Mouse (Mus musculus): Measurements from ENCODE around the gene Nek10. TPM values are rescaled to one million over a fixed set of nuclear protein-coding genes. Genes with fewer than 3 reads are reported as not detected.

The Nek10 gene
- polyA plus RNA-seq, 1 experiment: not detected

DNA sequence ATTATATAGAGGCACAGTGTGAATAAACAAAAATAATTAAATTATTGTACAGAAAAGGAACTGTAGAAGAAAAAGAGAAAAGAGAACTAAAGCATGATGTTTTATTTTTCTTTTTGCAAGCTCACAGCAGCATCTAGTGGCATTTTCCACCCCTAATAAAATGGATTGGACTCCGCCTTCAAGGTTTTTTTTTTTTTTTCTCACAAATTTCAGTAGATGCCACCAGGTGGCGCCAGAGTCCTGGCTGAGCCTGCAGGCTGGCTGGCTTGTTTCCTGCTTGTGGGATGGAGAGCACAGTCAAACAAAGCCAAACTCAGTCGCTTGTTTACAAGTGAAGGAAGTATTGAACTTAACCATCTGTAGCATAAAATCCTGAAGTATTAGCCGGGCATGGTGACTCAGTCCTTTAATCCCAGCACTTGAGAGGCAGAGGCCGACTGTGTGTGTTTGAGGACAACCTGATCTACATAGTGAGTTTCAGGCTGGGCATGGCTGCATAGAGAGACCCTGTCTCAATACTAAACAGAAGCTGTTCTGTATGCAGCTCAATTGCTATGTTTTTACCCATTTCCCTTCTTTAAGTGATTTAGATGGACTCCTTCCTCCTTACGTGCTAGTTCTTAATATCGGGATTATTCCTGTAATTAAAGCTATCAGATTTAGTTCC lies 60.6 kb downstream of the Nek10 start:
- Histone ChIP-seq H3K27me3 (ENCODE audit: control insufficient read depth) (no peaks in the 10 kb centered on the region), H3K4me1 (ENCODE audit: control insufficient read depth) (no peaks in the 10 kb centered on the region), H3K9me3 (ENCODE audit: control insufficient read depth, low read length) (no peaks in the 10 kb centered on the region), H3K36me3 (ENCODE audit: control insufficient read depth) (no peaks in the 10 kb centered on the region), H3K4me3 (replicated peaks) (no peak overlapping the region)
- TF ChIP-seq GATA1 (IDR thresholded peaks at IDR 0.05; ENCODE audit: low read length): no peak
- TF ChIP-seq TAL1 (IDR thresholded peaks at IDR 0.05; ENCODE audit: low read length): no peak

- no peaks in the 10 kb centered on the region for H3K4me1 ChIP-seq (ENCODE audit: control insufficient read depth)
- no peaks in the 10 kb centered on the region for H3K9me3 ChIP-seq (ENCODE audit: control insufficient read depth, low read length)
- TF ChIP-seq GATA1 (IDR thresholded peaks at IDR 0.05; ENCODE audit: low read length) (no peak), TAL1 (IDR thresholded peaks at IDR 0.05; ENCODE audit: low read length) (no peak)
- H3K4me3 ChIP-seq (replicated peaks): no peak overlapping the region
- H3K27me3 ChIP-seq (ENCODE audit: control insufficient read depth): no peaks in the 10 kb centered on the region
- no peaks in the 10 kb centered on the region for H3K36me3 ChIP-seq (ENCODE audit: control insufficient read depth)
Measured at GRCm38 (mm10) chr14:14869239-14869638, 66.0 kb downstream of the Nek10 start.

GRCm38 (mm10) chr14:14870059-14870458 lies 66.8 kb downstream of the Nek10 start:
- no peak for TF ChIP-seq GATA1 (IDR thresholded peaks at IDR 0.05; ENCODE audit: low read length)
- TF ChIP-seq TAL1 (IDR thresholded peaks at IDR 0.05; ENCODE audit: low read length): no peak
- no peaks in the 10 kb centered on the region for H3K27me3 ChIP-seq (ENCODE audit: control insufficient read depth)
- no peaks in the 10 kb centered on the region for H3K4me1 ChIP-seq (ENCODE audit: control insufficient read depth)
- no peak overlapping the region for H3K4me3 ChIP-seq (replicated peaks)
- H3K9me3 ChIP-seq (ENCODE audit: control insufficient read depth, low read length): no peaks in the 10 kb centered on the region
- H3K36me3 ChIP-seq (ENCODE audit: control insufficient read depth): no peaks in the 10 kb centered on the region

GRCm38 (mm10) chr14:14870463-14870862 lies 67.2 kb downstream of the Nek10 start:
- TF ChIP-seq GATA1 (IDR thresholded peaks at IDR 0.05; ENCODE audit: low read length): no peak
- TF ChIP-seq TAL1 (IDR thresholded peaks at IDR 0.05; ENCODE audit: low read length): no peak
- H3K27me3 ChIP-seq (ENCODE audit: control insufficient read depth): no peaks in the 10 kb centered on the region
- H3K4me1 ChIP-seq (ENCODE audit: control insufficient read depth): no peaks in the 10 kb centered on the region
- no peak overlapping the region for H3K4me3 ChIP-seq (replicated peaks)
- no peaks in the 10 kb centered on the region for H3K36me3 ChIP-seq (ENCODE audit: control insufficient read depth)
- no peaks in the 10 kb centered on the region for H3K9me3 ChIP-seq (ENCODE audit: control insufficient read depth, low read length)

DNA sequence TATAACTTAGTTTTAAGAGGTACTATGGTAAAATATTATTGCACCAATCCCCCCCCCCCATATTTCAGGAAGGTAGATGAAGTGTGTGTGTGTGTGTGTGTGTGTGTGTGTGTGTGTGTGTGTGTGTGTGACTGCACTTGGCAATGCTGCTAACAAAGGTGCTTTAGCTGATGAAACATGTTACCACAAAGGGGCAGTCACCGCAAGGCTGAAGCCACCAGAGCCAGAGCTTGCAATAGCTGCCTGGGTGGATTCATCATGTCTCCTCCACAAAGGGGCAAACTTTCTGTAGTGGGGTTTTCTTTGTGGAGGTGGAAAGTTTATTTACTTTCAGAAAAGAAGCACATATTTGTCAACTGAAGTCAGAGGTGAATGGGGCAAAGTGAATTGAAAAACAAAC lies 67.9 kb downstream of the Nek10 start:
- no peaks in the 10 kb centered on the region for H3K4me1 ChIP-seq (ENCODE audit: control insufficient read depth)
- no peak overlapping the region for H3K4me3 ChIP-seq (replicated peaks)
- no peaks in the 10 kb centered on the region for H3K9me3 ChIP-seq (ENCODE audit: control insufficient read depth, low read length)
- no peaks in the 10 kb centered on the region for H3K27me3 ChIP-seq (ENCODE audit: control insufficient read depth)
- H3K36me3 ChIP-seq (ENCODE audit: control insufficient read depth): no peaks in the 10 kb centered on the region
- no peak for TF ChIP-seq GATA1 (IDR thresholded peaks at IDR 0.05; ENCODE audit: low read length)
- TF ChIP-seq TAL1 (IDR thresholded peaks at IDR 0.05; ENCODE audit: low read length): no peak

DNA sequence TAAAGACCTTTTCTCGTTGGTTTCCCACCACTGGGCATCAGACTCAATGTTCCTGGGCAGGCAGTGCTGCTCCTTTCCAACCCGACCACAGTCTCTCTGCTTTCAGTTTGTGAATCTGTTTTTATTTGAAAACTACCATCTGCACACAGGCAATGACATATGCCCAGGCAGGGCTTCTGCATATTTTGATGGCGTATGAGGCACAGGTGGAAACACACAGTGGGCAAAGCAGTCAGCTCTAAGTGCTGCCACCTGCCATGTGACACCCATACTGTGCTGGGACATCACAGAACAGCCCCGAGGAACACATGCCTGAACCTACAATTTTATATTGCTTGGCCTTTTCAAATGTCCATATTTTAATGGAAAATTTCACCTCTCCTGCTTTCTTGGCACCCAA lies 68.5 kb downstream of the Nek10 start:
- Histone ChIP-seq H3K4me3 (replicated peaks) (no peak overlapping the region), H3K27me3 (ENCODE audit: control insufficient read depth) (no peaks in the 10 kb centered on the region), H3K4me1 (ENCODE audit: control insufficient read depth) (no peaks in the 10 kb centered on the region), H3K36me3 (ENCODE audit: control insufficient read depth) (no peaks in the 10 kb centered on the region), H3K9me3 (ENCODE audit: control insufficient read depth, low read length) (no peaks in the 10 kb centered on the region)
- TF ChIP-seq TAL1 (IDR thresholded peaks at IDR 0.05; ENCODE audit: low read length) (no peak), GATA1 (IDR thresholded peaks at IDR 0.05; ENCODE audit: low read length) (no peak)

DNA sequence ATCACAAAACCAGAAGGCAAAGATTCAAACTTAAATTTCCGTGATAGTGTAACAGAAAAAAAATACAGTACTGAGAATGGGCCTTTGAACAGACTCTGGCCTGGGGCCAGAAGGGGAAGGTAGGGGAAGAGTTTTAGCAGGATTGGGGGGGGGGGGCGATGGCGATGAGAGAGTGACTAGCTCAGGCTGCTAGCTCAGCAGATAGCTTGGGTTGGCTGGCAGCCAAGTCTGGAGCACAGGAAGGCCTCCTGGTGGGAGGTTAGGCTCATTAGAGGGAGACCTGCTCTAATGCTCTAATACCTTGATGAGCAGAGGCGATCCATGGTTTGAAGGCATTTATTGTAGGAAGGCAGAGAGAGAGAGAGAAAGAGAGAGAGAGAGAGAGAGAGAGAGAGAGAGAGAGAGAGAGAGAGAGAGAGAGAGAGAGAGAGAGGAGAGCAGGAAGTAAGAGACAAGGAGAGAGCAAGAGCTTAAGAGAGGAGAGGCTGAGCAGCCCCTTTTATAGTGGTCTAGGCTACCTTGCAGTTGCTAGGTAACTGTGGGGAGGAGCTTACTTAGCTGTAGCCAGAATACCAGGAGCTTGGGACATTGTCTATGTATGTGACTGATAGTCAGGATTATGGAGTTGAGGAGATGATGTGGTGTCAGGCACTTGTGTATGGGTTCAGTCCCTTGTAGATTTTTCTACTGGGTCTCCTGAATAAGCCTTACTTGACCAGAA lies 90.9 kb downstream of the Nek10 start:
- Histone ChIP-seq H3K9me3 (ENCODE audit: control insufficient read depth, low read length) (no peaks in the 10 kb centered on the region), H3K4me3 (replicated peaks) (no peak overlapping the region), H3K4me1 (ENCODE audit: control insufficient read depth) (no peaks in the 10 kb centered on the region), H3K27me3 (ENCODE audit: control insufficient read depth) (no peaks in the 10 kb centered on the region), H3K36me3 (ENCODE audit: control insufficient read depth) (no peaks in the 10 kb centered on the region)
- TF ChIP-seq TAL1 (IDR thresholded peaks at IDR 0.05; ENCODE audit: low read length): no peak
- TF ChIP-seq GATA1 (IDR thresholded peaks at IDR 0.05; ENCODE audit: low read length): no peak

GRCm38 (mm10) chr14:14894776-14895175 lies 91.6 kb downstream of the Nek10 start:
- TF ChIP-seq GATA1 (IDR thresholded peaks at IDR 0.05; ENCODE audit: low read length) (no peak), TAL1 (IDR thresholded peaks at IDR 0.05; ENCODE audit: low read length) (no peak)
- Histone ChIP-seq H3K36me3 (ENCODE audit: control insufficient read depth) (no peaks in the 10 kb centered on the region), H3K27me3 (ENCODE audit: control insufficient read depth) (no peaks in the 10 kb centered on the region), H3K9me3 (ENCODE audit: control insufficient read depth, low read length) (no peaks in the 10 kb centered on the region), H3K4me1 (ENCODE audit: control insufficient read depth) (no peaks in the 10 kb centered on the region), H3K4me3 (replicated peaks) (no peak overlapping the region)

- no peaks in the 10 kb centered on the region for H3K27me3 ChIP-seq (ENCODE audit: control insufficient read depth)
- H3K4me3 ChIP-seq (replicated peaks): no peak overlapping the region
- no peaks in the 10 kb centered on the region for H3K36me3 ChIP-seq (ENCODE audit: control insufficient read depth)
- H3K9me3 ChIP-seq (ENCODE audit: control insufficient read depth, low read length): no peaks in the 10 kb centered on the region
- TF ChIP-seq TAL1 (IDR thresholded peaks at IDR 0.05; ENCODE audit: low read length): no peak
- TF ChIP-seq GATA1 (IDR thresholded peaks at IDR 0.05; ENCODE audit: low read length): no peak
- no peaks in the 10 kb centered on the region for H3K4me1 ChIP-seq (ENCODE audit: control insufficient read depth)
Measured at GRCm38 (mm10) chr14:14895363-14895762, 92.1 kb downstream of the Nek10 start.
